Mouse (Mus musculus) cerebellum, postnatal 14 days (tissue): ENCODE data around the gene Ddn.

Experiments
- DNase-seq, 2 experiments: peaks; one replicate each; pipeline ENCODE4 v3.0.0; 2021; ENCODE audit warnings: mixed read lengths in 2 of 2

Ddn gene

DNA sequence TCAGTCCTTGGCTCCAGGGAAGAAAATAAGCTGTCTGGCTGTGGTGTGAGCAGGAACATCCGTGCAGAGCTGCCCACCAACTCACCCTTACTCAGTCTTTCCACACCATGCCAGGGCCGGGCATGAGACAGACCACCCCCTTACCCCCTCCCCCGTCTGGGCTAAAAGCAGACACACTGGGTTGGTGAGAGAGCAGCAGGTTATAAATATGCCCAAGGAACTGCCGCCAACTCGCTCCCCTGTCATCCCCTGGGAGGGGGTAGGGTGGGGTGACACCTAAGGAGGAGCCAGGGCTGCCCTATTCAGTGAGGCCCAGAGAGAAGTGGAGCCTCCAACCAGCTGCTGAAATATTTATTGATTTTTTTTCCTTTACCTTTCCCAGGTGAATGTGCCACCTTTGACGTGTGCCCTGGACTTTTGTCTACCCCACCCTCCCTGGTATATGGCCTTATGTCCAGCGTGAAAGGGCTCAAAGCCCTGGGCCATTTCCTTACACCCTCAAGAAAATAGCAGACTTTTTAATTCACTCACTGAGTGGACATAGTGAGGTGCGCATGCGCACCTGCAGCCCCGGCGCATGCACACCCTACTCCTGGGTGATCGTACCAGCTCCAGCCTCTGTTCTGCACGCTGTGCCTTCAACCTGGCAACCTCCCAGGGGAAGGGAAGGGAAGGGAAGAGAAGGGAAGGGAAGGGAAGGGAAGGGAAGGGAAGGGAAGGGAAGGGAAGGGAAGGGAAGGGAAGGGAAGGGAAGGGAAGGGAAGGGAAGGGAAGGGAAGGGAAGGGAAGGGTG lies 12.3 kb downstream of the Ddn start:
- DNase-seq: no peak

DNA sequence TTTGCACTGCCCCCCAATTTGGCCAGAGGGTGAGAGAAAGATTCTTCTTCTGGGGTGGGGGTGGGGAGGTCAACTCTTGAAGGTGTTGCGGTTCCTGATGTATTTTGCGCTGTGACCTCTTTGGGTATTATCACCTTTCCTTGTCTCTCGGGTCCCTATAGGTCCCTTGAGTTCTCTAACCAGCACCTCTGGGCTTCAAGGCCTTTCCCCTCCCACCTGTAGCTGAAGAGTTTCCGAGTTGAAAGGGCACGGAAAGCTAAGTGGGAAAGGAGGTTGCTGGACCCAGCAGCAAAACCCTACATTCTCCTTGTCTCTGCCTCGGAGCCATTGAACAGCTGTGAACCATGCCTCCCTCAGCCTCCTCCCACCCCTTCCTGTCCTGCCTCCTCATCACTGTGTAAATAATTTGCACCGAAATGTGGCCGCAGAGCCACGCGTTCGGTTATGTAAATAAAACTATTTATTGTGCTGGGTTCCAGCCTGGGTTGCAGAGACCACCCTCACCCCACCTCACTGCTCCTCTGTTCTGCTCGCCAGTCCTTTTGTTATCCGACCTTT lies 16.1 kb downstream of the Ddn start:
- no peak for DNase-seq

DNA sequence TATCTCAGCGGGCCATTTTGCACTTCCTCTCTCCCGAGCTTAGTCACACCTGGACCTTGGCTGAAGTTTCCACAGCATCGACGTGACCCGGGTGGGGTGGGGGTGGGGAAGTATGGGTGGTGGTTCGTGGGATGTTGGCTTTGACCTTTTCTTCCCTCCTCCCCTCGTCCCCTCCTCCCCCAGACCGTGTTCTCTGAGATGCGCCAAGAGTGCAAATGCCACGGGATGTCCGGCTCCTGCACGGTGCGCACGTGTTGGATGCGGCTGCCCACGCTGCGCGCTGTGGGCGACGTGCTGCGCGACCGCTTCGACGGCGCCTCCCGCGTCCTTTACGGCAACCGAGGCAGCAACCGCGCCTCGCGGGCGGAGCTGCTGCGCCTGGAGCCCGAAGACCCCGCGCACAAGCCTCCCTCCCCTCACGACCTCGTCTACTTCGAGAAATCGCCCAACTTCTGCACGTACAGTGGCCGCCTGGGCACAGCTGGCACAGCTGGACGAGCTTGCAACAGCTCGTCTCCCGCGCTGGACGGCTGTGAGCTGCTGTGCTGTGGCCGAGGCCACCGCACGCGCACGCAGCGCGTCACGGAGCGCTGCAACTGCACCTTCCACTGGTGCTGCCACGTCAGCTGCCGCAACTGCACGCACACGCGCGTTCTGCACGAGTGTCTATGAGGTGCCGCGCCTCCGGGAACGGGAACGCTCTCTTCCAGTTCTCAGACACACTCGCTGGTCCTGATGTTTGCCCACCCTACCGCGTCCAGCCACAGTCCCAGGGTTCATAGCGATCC lies 16.9 kb downstream of the Ddn start:
- no peak for DNase-seq

DNA sequence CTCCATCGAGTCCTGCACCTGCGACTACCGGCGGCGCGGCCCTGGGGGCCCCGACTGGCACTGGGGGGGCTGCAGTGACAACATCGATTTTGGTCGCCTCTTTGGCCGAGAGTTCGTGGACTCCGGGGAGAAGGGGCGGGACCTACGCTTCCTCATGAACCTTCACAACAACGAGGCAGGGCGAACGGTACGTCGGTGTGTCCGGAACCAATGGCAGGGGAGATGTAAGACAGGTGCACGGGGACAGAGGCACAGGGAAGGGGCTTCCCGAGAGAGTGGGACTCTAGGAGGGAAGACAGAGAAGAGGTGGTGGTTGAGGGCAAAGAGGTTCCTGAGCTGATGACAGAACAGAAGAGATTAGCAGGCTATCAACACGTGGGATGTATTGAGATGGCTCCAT lies 17.5 kb downstream of the Ddn start:
- DNase-seq: no peak

DNA sequence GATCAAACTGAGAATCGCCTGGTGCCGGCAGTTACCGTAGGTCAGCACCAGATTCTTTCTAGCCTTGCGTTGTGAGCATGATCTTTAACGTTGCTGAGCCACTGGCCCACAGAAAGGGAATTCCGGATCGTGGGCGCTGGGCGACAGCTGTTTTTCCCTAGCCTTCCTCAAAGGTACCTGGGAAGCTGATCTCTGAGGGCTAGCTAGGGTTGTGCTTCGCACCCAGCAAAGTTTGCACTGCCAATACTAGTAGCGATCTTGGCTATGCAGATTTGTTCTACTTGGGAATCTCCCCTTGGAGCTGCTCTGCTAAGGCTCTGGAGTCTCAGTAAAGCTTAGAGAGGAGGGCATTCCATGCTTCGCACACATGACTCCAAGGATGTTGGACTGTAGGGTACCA lies 18.1 kb downstream of the Ddn start:
- DNase-seq: no peak

DNA sequence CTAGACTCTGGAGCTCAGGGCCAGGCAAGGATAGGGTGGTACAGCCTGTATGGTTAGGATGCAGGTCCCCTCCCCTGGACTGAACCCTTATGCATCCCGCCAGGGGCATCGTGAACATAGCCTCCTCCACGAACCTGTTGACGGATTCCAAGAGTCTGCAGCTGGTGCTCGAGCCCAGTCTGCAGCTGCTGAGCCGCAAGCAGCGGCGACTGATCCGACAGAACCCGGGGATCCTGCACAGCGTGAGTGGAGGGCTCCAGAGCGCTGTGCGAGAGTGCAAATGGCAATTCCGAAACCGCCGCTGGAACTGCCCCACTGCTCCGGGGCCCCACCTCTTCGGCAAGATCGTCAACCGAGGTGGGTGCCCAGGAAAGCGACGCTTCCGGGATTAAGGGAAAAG lies 18.5 kb downstream of the Ddn start:
- DNase-seq: no peak

DNA sequence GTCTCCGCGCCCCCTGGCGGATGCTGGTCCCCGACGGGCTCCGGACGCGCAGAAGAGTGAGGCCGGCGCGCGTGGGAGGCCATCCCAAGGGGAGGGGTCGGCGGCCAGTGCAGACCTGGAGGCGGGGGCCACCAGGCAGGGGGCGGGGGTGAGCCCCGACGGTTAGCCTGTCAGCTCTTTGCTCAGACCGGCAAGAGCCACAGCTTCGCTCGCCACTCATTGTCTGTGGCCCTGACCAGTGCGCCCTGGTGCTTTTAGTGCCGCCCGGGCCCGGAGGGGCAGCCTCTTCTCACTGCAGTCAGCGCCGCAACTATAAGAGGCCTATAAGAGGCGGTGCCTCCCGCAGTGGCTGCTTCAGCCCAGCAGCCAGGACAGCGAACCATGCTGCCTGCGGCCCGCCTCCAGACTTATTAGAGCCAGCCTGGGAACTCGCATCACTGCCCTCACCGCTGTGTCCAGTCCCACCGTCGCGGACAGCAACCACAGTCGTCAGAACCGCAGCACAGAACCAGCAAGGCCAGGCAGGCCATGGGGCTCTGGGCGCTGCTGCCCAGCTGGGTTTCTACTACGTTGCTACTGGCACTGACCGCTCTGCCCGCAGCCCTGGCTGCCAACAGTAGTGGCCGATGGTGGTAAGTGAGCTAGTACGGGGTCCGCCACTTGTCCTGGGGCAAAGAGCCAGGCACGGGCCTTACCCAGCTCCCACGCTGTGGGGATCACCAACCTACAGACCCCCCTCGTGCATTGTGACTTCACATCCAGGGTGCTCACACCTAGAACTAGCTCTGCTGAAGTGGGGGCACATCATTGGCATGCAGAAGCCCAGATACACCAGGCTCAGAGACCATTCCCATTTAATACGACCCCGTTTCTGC lies 19.4 kb downstream of the Ddn start, which contains the start of gene Wnt1:
Gene Wnt1 (plus strand): TSS at position 197 of the 875 bp plus-strand sequence.
- DNase-seq: peak in 1 of 2 experiments; percentile 65

DNA sequence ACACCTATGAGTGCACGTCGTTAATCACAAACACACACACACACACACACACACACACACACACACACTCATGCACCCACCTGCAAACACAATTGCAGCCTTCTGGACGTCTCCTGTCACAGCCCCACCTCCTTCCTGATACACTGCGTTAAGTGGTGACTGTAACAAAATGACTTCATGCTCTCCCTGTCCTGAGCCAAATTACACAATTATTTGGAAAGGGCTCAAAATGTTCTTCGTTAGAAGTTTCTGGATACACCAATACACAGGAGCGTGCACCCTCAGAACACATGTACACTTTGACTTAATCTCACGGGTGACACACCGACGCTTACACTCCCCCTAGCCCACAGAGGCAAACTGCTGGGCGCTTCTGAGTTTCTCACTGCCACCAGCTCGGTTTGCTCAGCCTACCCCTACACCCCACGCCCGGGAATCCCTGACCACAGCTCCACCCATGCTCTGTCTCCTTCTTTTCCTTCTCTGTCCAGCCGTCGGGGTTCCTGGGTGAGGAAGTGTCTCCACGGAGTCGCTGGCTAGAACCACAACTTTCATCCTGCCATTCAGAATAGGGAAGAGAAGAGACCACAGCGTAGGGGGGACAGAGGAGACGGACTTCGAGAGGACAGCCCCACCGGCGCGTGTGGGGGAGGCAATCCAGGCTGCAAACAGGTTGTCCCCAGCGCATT lies 20.2 kb downstream of the Ddn start:
- DNase-seq: no peak

DNA sequence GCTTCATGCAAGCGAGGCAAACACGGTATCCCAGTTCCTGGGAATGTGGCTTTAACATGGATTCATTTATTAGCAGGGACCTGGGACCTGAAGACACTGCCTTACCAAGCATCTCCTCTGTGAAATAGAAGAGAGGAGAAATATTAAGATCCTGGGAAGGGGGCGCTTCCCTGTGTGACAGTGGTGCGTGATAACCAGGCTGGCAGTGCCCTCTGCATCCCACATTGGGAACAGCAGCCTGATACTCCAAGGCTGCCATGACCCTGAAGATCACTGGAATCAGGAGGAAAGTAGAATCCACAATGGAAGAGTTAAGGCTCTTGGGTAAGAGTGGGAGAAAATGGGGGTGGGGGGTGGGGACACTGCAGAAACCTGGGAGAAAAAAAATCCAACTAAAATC lies 21.4 kb downstream of the Ddn start:
- peak in 1 of 2 experiments; percentile 50 for DNase-seq

DNA sequence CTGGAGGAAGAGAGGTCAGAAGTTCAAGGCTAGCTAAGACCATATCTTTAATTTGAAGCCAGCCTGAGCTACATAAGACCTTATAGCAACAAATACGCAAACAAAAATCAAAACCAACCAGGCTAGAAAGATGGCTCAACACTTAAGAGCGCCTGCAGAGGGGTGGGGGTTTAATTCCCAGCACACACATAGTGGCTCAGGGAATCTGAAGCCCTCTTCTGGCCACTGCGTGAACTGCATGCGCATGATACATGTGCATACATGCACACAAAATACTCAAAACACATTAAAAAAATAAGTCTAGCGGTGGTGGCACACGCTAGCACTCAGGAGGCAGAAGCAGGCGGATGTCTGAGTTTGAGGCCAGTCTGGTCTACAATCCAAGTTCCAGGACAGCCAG lies 23.5 kb downstream of the Ddn start:
- DNase-seq: peak in 1 of 2 experiments; percentile 71

DNA sequence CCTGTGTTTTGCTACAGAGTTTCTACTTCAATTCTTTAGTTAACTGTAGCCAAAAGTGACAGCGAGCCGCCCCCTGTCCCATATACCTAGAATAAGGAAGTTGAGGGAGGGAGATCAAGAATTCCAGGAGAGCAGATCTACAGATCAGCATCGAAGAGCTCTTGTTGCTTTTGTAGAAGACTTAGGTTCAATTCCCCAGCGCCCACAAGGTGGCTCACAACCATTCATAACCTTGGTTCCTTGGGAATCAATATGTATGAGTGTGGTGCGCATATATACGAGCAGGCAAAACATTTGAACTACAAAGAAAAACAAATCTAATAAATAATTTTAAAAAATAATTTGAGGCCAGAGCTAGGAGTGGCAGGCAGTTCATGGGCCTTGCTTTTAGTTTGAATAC lies 28.1 kb downstream of the Ddn start:
- DNase-seq: no peak

DNA sequence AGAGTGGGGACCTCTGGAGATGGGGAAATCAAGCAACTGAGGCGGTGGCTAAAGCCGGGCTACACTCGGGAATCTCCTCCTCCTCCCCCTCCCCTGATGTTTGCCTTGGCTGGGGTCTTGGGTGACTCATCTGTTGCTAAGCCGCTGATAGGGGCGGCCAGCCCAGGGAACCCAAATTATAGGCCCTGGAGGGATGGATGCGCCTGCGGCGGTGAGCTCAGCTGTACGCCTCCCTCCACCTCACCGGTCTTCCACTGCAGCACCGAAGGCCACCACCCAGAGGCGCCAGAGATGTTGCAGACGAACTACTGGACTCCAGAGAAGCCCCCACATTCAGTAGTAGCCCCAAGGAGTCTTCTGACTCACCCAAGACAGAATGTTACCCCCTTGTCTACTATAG lies 28.7 kb downstream of the Ddn start:
- DNase-seq: no peak

DNA sequence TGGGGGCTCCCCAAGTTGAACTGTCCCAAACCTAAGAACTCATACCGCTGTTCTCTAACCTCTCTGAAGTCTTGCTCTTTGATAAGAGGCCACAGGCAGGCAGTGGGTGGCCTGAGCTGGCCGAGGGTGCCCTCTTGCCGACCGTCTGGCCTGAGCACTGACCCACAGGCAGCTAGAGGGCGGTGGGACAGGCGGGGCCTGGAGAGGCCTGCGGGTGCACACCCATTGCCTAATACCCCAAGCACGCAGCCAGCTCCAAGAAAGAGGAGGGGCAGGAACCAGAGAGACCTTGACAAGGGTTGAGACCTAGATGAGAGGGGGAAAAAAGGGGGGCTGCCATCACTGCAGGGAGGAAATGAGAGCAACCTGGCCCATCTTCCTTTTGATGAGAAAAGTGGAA lies 29.2 kb downstream of the Ddn start:
- no peak for DNase-seq

DNA sequence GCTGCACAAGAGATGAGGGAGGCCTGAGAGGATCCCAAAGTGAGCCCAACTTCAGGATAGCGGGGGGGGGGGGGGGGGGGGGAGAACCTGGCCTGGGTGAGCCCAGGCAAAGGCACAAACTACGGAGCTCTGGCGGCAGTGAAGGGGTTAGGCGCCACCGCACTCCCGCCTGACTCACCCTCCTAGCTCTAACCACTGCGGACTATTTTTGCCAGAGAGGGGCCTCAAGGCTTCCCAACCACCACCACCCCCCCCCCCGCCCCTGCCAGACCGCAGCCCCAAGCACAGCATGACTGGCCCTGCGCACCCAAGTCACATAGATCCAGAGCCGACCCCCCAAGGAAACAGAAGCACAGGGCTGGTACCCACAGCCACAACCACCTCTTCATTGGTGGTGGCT lies 30.5 kb downstream of the Ddn start:
- no peak for DNase-seq

DNA sequence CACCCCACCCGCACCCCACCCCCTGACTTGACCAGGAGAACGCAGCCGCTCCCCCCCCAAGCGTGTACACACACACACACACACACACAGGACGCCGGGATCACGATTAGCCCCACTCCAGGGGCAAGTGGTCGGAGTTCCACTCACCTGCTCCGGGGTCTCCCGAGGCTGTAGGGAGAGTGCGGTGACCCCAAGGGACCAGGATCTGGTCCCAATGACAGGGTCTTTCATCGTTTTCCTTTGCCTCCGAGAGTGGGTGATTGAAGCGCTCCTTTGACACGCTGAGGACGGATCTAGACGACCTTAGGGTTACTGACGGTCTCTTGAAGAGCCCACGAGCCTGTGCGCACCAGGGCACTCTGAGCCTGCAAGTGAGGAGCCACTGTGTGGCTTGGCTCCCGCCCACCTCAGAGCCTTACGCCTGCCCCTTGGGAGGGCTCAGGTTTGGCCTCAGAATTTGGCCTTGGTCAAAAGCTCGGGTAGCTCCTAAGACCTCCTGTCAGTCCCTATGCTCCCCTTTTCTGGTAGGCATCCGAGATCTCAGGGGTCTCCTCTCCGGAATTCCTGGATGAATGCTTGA lies 31.0 kb downstream of the Ddn start:
- DNase-seq: no peak

DNA sequence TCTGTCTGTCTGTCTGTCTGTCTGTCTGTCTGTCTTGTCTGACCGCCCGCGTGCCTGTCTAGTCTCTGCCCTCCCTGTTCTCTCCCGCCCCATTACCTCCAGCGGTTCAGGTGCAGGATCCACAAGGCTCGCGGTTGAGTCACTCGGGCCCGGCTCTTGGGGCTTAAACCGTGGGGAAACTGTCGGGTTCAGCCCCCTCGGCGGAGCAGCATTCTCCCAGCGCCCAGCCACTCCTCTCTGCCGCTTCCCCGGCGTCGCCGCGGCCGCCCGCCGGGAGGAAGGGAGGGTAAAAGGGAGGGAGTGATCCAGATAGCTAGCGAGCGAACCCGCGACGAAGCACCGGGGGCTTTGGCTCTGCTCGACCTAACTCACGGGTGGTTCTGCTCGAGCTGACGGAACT lies 31.5 kb downstream of the Ddn start, which contains the start of gene Wnt10b:
Gene Wnt10b (minus strand): TSS at position 389 of the 400 bp plus-strand sequence.
- DNase-seq: no peak

DNA sequence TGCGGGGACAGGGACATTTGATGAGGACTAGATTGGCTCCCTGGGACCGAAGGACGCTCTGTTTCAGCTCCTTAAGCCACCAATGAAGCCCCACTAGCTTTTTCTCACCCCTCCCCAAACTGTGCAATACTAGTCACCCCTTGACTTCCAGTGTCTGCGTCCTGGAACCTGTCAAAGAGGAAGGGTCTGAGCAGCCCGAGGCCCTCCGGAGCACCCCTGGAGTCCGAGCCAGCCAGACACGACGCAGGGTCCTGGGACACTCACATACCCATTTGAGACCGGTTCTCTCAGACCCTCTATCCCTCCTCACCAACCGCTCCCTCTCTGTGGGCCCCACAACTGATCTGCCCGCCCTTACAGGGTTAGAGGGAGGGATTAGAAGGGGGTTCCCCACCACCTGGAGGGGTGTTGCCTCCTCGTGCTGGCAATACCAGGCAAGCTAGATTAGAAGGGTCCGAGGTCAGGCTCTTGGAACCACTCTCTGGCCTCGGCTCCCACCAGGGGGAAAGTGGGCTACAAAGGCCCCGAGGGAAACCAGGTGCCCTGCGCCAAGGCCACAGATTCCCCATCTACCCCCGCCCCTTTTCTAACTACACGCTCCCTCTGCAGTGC lies 32.2 kb downstream of the Ddn start:
- DNase-seq: no peak

DNA sequence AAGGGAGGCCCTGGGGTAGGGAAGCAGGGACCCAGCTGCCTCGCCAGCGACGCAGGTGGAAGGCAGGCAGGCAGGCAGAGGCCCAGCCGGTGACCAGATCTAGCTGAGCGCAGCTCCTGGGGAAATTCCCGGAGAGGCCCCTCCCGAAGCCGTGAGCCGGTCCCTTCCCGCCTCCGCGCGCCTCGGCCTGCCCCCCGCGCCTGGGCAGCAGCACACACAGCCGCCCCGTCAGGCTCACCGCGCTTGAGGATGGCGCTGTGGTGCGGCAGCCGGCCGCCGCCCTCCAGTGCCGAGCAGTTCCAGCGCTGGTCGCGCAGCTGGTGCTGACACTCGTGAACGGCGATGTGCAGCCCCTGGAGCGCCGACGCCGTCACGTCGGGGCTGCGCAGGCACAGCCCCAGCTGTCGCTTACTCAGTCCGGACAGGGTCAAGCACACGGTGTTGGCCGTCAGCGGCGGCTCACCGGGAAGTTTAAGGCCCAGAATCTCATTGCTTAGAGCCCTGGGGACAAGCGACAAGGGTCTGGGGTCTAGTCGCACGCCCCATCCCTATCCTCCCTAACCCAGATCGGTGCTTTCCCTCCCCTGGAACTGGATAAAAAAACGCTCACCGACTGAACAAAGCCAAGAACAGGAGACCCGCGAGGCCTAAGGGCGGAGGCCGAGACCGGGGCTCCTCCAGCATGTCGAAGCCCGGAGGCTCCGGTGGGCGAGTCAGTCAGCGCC lies 32.8 kb downstream of the Ddn start:
- DNase-seq: no peak

DNA sequence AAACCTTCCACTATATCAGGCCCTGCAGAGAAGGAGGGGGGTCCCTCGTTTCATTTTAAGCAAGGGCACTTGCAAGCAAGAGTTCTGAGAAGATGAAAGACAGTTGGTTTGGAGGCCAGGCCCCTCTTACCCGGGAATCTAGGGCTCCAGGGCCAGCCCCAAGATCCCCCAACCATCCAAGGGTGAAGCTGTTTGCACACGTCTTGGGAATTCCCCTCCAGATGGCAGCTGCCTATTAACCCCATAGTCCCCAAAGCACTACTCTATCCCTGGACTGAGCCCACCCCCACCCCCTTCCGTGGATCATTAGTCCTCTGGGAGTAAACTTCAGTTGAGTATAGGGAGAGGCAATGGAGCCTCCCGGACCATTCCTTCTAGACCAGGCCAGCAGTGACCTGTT lies 33.8 kb downstream of the Ddn start:
- no peak for DNase-seq

DNA sequence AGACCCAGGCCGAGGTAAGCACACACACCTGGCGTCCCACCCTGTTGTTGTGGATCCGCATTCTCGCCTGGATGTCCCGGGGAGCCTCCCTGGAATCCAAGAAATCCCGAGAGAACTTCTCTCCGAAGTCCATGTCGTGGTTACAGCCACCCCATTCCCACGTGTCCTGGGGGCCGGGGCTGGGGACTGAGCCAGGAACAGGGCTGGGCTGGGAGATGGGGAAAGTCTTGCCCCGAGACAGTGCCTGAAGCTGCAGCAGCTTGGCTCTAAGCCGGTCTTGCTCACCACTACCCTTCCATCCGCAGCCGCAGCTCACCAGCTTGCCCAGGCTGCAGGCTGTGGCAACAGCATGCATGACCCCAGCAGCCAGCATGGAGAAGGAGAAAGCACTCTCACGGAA lies 35.2 kb downstream of the Ddn start:
- no peak for DNase-seq
